Comparison of ENCODE assay signal across 15 mouse cellular contexts in genomic region chr5:139945715-139946364, GRCm38 (mm10). TPM values are rescaled to one million over a fixed set of nuclear protein-coding genes. Genes with fewer than 3 reads are reported as not detected.
DNase-seq lines count a peak whose midpoint lies in the region; ATAC-seq and TF ChIP-seq lines count a peak whose summit lies in the region.
"Had no signal": no experiment of that assay in that cellular context is flagged by ENCODE, and none has a peak within 500 bp of the region (broad histone marks: within the 10 kb centered on the region; RNA-seq: fewer than 3 reads in every experiment).

No protein-coding gene starts in this region.

- no peaks in the 10 kb centered on the region for H3K36me3 ChIP-seq in liver, adult 2 months (ENCODE audit: control insufficient read depth, insufficient read depth, low read length)
- H3K36me3 ChIP-seq in liver, embryonic 11.5 days (ENCODE audit: control insufficient read depth, insufficient read depth, low read length): no peaks in the 10 kb centered on the region
- no peaks in the 10 kb centered on the region for H3K36me3 ChIP-seq in intestine, embryonic 15.5 days
- no peaks in the 10 kb centered on the region for H3K36me3 ChIP-seq in small intestine, adult 2 months (ENCODE audit: control insufficient read depth, insufficient read depth, low read length)
- H3K36me3 ChIP-seq: embryonic facial prominence, embryonic 13.5 days; G1E had no signal

- no peaks in the 10 kb centered on the region for H3K4me1 ChIP-seq in liver, adult 2 months (ENCODE audit: control insufficient read depth, insufficient read depth, low read length)
- H3K4me1 ChIP-seq in liver, embryonic 11.5 days (replicated peaks; ENCODE audit: control insufficient read depth, insufficient read depth, low read length): no peaks in the 10 kb centered on the region
- H3K4me1 ChIP-seq in intestine, embryonic 15.5 days (replicated peaks): 0 out of 2 replicates have a peak, but pooled peaks cover 4% of the 10 kb centered on the region
- H3K4me1 ChIP-seq in small intestine, adult 2 months (ENCODE audit: control insufficient read depth, insufficient read depth, insufficient read length, low read length): peaks cover 9% of the 10 kb centered on the region

- no peak overlapping the region; the same call in 1 of the 2 replicates for H3K27ac ChIP-seq in liver, adult 2 months (replicated peaks; ENCODE audit: insufficient read depth, low read depth, low read length)
- H3K27ac ChIP-seq in liver, embryonic 11.5 days (ENCODE audit: low read depth, low read length): no peak overlapping the region
- H3K27ac ChIP-seq in intestine, embryonic 15.5 days: peak overlapping the region; percentile 36; the same call in 1 of the 2 replicates
- H3K27ac ChIP-seq in small intestine, adult 2 months (ENCODE audit: insufficient read depth, low read depth, low read length): peak overlapping the region; percentile 19; the same call in 1 of the 2 replicates
- H3K27ac ChIP-seq: embryonic facial prominence, embryonic 13.5 days; layer of hippocampus, adult 2 months had no signal

- H3K27me3 ChIP-seq in liver, adult 2 months (ENCODE audit: control insufficient read depth, insufficient read depth, low read length): no peaks in the 10 kb centered on the region
- no peaks in the 10 kb centered on the region for H3K27me3 ChIP-seq in liver, embryonic 11.5 days (replicated peaks; ENCODE audit: control insufficient read depth, insufficient read depth, low read length)
- H3K27me3 ChIP-seq in intestine, embryonic 15.5 days (replicated peaks): no peaks in the 10 kb centered on the region
- no peaks in the 10 kb centered on the region for H3K27me3 ChIP-seq in small intestine, adult 2 months (ENCODE audit: control insufficient read depth, insufficient read depth, low read length)
- H3K27me3 ChIP-seq: embryonic facial prominence, embryonic 13.5 days had no signal

- H3K4me3 ChIP-seq in liver, adult 2 months (ENCODE audit: insufficient read depth, low read depth, low read length): no peak overlapping the region
- no peak overlapping the region for H3K4me3 ChIP-seq in liver, embryonic 11.5 days (ENCODE audit: low read depth, low read length)
- no peak overlapping the region for H3K4me3 ChIP-seq in intestine, embryonic 15.5 days (replicated peaks)
- no peak overlapping the region for H3K4me3 ChIP-seq in small intestine, adult 2 months (ENCODE audit: low read depth, low read length)
- H3K4me3 ChIP-seq: embryonic facial prominence, embryonic 13.5 days; layer of hippocampus, adult 2 months; megakaryocyte, embryonic 14.5 days; myocyte had no signal

- ATAC-seq in liver, embryonic 11.5 days (replicated peaks; ENCODE audit: low FRiP score): no peak
- peak; percentile 91 for ATAC-seq in intestine, embryonic 15.5 days

- no peak for TF ChIP-seq CTCF in liver, adult 2 months (IDR thresholded peaks at IDR 0.05; ENCODE audit: low read depth, low read length)
- TF ChIP-seq CTCF in small intestine, adult 2 months (IDR thresholded peaks at IDR 0.05; ENCODE audit: extremely low read depth, insufficient read length, insufficient replicate concordance, low read depth, low read length): no peak

- H3K9ac ChIP-seq in liver, adult 2 months (ENCODE audit: low read depth, low read length): no peak overlapping the region
- H3K9ac ChIP-seq in liver, embryonic 11.5 days (ENCODE audit: low read depth, low read length): no peak overlapping the region
- H3K9ac ChIP-seq in intestine, embryonic 15.5 days: no peak overlapping the region
- H3K9ac ChIP-seq: embryonic facial prominence, embryonic 13.5 days had no signal

- DNase-seq in cerebellum, adult 11-12 months: peak; percentile 27
- DNase-seq in cerebellum, adult 11 months: no peak
- peak; percentile 93 for DNase-seq in liver, adult 2 months (ENCODE audit: extremely low read depth, low read depth, low spot score)
- no peak for DNase-seq in liver, embryonic 11.5 days (ENCODE audit: low spot score)
- no peak for DNase-seq in layer of hippocampus, adult 18-20 months (ENCODE audit: low spot score in 2 of 2)
- no peak for DNase-seq in gastrocnemius, postnatal 25 days
- DNase-seq: heart, postnatal 4 days; lung, adult 2 months had no signal

- no peak overlapping the region for H3K4me2 ChIP-seq in liver, embryonic 11.5 days
- no peak overlapping the region for H3K4me2 ChIP-seq in intestine, embryonic 15.5 days (replicated peaks)
- H3K4me2 ChIP-seq: embryonic facial prominence, embryonic 13.5 days had no signal

- no peaks in the 10 kb centered on the region for H3K79me2 ChIP-seq in liver, adult 2 months (ENCODE audit: control insufficient read depth, insufficient read depth, low read length)

- TF ChIP-seq POLR2A in liver, adult 2 months (IDR thresholded peaks at IDR 0.05; ENCODE audit: extremely low read depth, insufficient read depth, low read length): no peak
- no peak for TF ChIP-seq POLR2A in small intestine, adult 2 months (IDR thresholded peaks at IDR 0.05; ENCODE audit: low read depth, low read length)

- no peaks in the 10 kb centered on the region for H3K9me3 ChIP-seq in liver, embryonic 11.5 days (ENCODE audit: control insufficient read depth, low read length)
- H3K9me3 ChIP-seq in intestine, embryonic 15.5 days: no peaks in the 10 kb centered on the region
- H3K9me3 ChIP-seq: embryonic facial prominence, embryonic 13.5 days; G1E had no signal

- WGBS in liver, adult 2 months: 34% methylated on average over 12 of the region's 12 CpGs
- WGBS in liver, embryonic 11.5 days: 65% methylated on average over 12 of the region's 12 CpGs
- 65% methylated on average over 12 of the region's 12 CpGs for WGBS in intestine, embryonic 15.5 days
- WGBS in small intestine, adult 2 months: 24% methylated on average over 12 of the region's 12 CpGs

RNA-seq across cellular contexts. Expression of gene Elfn1, which starts 38.1 kb away (rescaled TPM):
- not detected in 2 replicates for total RNA-seq in liver, adult 2 months (2014; rRNA removed)
- 0.02 and 0.13 TPM in 2 replicates for polyA plus RNA-seq in liver, adult 2 months (2012; rRNA removed)
- polyA plus RNA-seq in liver, embryonic 11.5 days (2014; fragmentation: Nextera tagmentation; extraction: Ambion mirVana): 0.09 and 0.23 TPM in 2 replicates
- polyA plus RNA-seq in intestine, embryonic 15.5 days (2015; fragmentation: Nextera tagmentation; extraction: Ambion mirVana): 0.19 and 0.20 TPM in 2 replicates
- 0.11 and 0.34 TPM in 2 replicates for polyA plus RNA-seq in small intestine, adult 2 months (2012; rRNA removed)
- total RNA-seq in layer of hippocampus, adult 18-20 months (2021): 10 to 100 TPM; 24.4 to 32.3 TPM
- not detected for total RNA-seq in gastrocnemius, postnatal 25 days (2021)
- polyA plus RNA-seq: G1E had no signal

Comparison
In these comparisons a context has a peak if more than half of its experiments do, and no peak if none do; other contexts are left out.
1. DNase-seq: peak in cerebellum, adult 11-12 months (single experiment) and liver, adult 2 months (single experiment); none in cerebellum, adult 11 months (single experiment), liver, embryonic 11.5 days (single experiment), layer of hippocampus, adult 18-20 months (0 of 2) and gastrocnemius, postnatal 25 days (single experiment).
2. H3K27ac ChIP-seq: peak in intestine, embryonic 15.5 days (single experiment) and small intestine, adult 2 months (single experiment); none in liver, adult 2 months (single experiment) and liver, embryonic 11.5 days (single experiment).